Mouse (Mus musculus): Measurements from ENCODE around the gene 1600002K03Rik. TPM values are rescaled to one million over a fixed set of nuclear protein-coding genes. Genes with fewer than 3 reads are reported as not detected.

The 1600002K03Rik gene
- polyA plus RNA-seq, 1 experiment from 2014 or later = 11.7 TPM

- Histone ChIP-seq H3K27ac (ENCODE audit: poor library complexity, severe bottlenecking) (peak overlapping the region; percentile 21; the same call in 1 of the 2 replicates), H3K9me3 (replicated peaks) (no peaks in the 10 kb centered on the region), H3K36me3 (peaks cover 28% of the 10 kb centered on the region), H3K9ac (peak overlapping the region; percentile 19; the same call in 1 of the 2 replicates), H3K4me3 (no peak overlapping the region), H3K27me3 (replicated peaks) (no peaks in the 10 kb centered on the region), H3K4me1 (replicated peaks) (peaks cover 59% of the 10 kb centered on the region), H3K4me2 (no peak overlapping the region)
- 97% methylated on average over 16 of the region's 16 CpGs for WGBS
- ATAC-seq (ENCODE audit: insufficient number of reproducible peaks, low FRiP score) = no peak
Observed at GRCm38 (mm10) chr10:80170052-80170451, 2.7 kb upstream of the 1600002K03Rik start.

- peaks cover 28% of the 10 kb centered on the region for H3K36me3 ChIP-seq
- 95% methylated on average over 19 of the region's 19 CpGs for WGBS
Observed at GRCm38 (mm10) chr10:80170601-80171021, 2.1 kb upstream of the 1600002K03Rik start.

GRCm38 (mm10) chr10:80171252-80171651 lies 1.5 kb upstream of the 1600002K03Rik start:
- H3K27ac ChIP-seq (ENCODE audit: poor library complexity, severe bottlenecking) = no peak overlapping the region
- no peak overlapping the region for H3K4me3 ChIP-seq
- WGBS = 89% methylated on average over 15 of the region's 15 CpGs

More at GRCm38 (mm10) chr10:80170601-80171021, 2.1 kb upstream of the 1600002K03Rik start:
- Histone ChIP-seq H3K27ac (ENCODE audit: poor library complexity, severe bottlenecking) (no peak overlapping the region), H3K4me1 (replicated peaks) (peaks cover 56% of the 10 kb centered on the region), H3K9me3 (replicated peaks) (no peaks in the 10 kb centered on the region), H3K4me3 (no peak overlapping the region), H3K27me3 (replicated peaks) (no peaks in the 10 kb centered on the region), H3K9ac (peak overlapping the region; percentile 19; the same call in 1 of the 2 replicates), H3K4me2 (no peak overlapping the region)
- no peak for ATAC-seq (ENCODE audit: insufficient number of reproducible peaks, low FRiP score)

GRCm38 (mm10) chr10:80171760-80172526 lies 801 bp upstream of the 1600002K03Rik start:
- peak overlapping the region; percentile 57; the same call in 1 of the 2 replicates for H3K4me3 ChIP-seq
- no peaks in the 10 kb centered on the region for H3K9me3 ChIP-seq (replicated peaks)
- no peaks in the 10 kb centered on the region for H3K27me3 ChIP-seq (replicated peaks)
- peaks cover 45% of the 10 kb centered on the region for H3K4me1 ChIP-seq (replicated peaks)
- ATAC-seq (ENCODE audit: insufficient number of reproducible peaks, low FRiP score) = no peak
- 85% methylated on average over 45 of the region's 45 CpGs for WGBS
- H3K27ac ChIP-seq (ENCODE audit: poor library complexity, severe bottlenecking) = peak overlapping the region; percentile 80
- peak overlapping the region; percentile 58 for H3K9ac ChIP-seq
- H3K36me3 ChIP-seq = peaks cover 28% of the 10 kb centered on the region
- peak overlapping the region; percentile 69 for H3K4me2 ChIP-seq

More at GRCm38 (mm10) chr10:80171252-80171651, 1.5 kb upstream of the 1600002K03Rik start:
- no peak overlapping the region for H3K9ac ChIP-seq
- ATAC-seq (ENCODE audit: insufficient number of reproducible peaks, low FRiP score) = no peak
- H3K4me2 ChIP-seq = no peak overlapping the region
- H3K4me1 ChIP-seq (replicated peaks) = peaks cover 52% of the 10 kb centered on the region
- no peaks in the 10 kb centered on the region for H3K9me3 ChIP-seq (replicated peaks)
- no peaks in the 10 kb centered on the region for H3K27me3 ChIP-seq (replicated peaks)
- H3K36me3 ChIP-seq = peaks cover 28% of the 10 kb centered on the region

GRCm38 (mm10) chr10:80173358-80173757 lies 614 bp downstream of the 1600002K03Rik start:
- ATAC-seq (ENCODE audit: insufficient number of reproducible peaks, low FRiP score) = no peak
- H3K9me3 ChIP-seq (replicated peaks) = no peaks in the 10 kb centered on the region
- peak overlapping the region; percentile 58 for H3K9ac ChIP-seq
- H3K4me1 ChIP-seq (replicated peaks) = peaks cover 54% of the 10 kb centered on the region
- WGBS = 6% methylated on average over 11 of the region's 11 CpGs
- H3K4me2 ChIP-seq = peak overlapping the region; percentile 69
- peak overlapping the region; percentile 60 for H3K27ac ChIP-seq (ENCODE audit: poor library complexity, severe bottlenecking)
- H3K36me3 ChIP-seq = peaks cover 28% of the 10 kb centered on the region
- H3K27me3 ChIP-seq (replicated peaks) = no peaks in the 10 kb centered on the region
- H3K4me3 ChIP-seq = peak overlapping the region; percentile 57

GRCm38 (mm10) chr10:80173955-80174640 lies 1.4 kb downstream of the 1600002K03Rik start:
- Histone ChIP-seq H3K9me3 (replicated peaks) (no peaks in the 10 kb centered on the region), H3K9ac (no peak overlapping the region), H3K4me3 (no peak overlapping the region), H3K27me3 (replicated peaks) (no peaks in the 10 kb centered on the region), H3K4me2 (no peak overlapping the region), H3K4me1 (replicated peaks) (peaks cover 52% of the 10 kb centered on the region), H3K27ac (ENCODE audit: poor library complexity, severe bottlenecking) (no peak overlapping the region), H3K36me3 (peaks cover 28% of the 10 kb centered on the region)
- no peak for ATAC-seq (ENCODE audit: insufficient number of reproducible peaks, low FRiP score)
- 80% methylated on average over 10 of the region's 10 CpGs for WGBS

- no peak overlapping the region for H3K9ac ChIP-seq
Observed at GRCm38 (mm10) chr10:80174705-80175104, 2.0 kb downstream of the 1600002K03Rik start.

GRCm38 (mm10) chr10:80175536-80176269 lies 3.0 kb downstream of the 1600002K03Rik start:
- Histone ChIP-seq H3K9me3 (replicated peaks) (no peaks in the 10 kb centered on the region), H3K4me3 (no peak overlapping the region), H3K4me2 (no peak overlapping the region), H3K27ac (ENCODE audit: poor library complexity, severe bottlenecking) (no peak overlapping the region), H3K4me1 (replicated peaks) (peaks cover 51% of the 10 kb centered on the region), H3K36me3 (peaks cover 17% of the 10 kb centered on the region), H3K9ac (no peak overlapping the region), H3K27me3 (replicated peaks) (0 out of 2 replicates have a peak, but pooled peaks cover 3% of the 10 kb centered on the region)
- 24% methylated on average over 4 of the region's 4 CpGs for WGBS
- ATAC-seq (ENCODE audit: insufficient number of reproducible peaks, low FRiP score) = no peak

More at GRCm38 (mm10) chr10:80174705-80175104, 2.0 kb downstream of the 1600002K03Rik start:
- WGBS = 37% methylated on average over 2 of the region's 2 CpGs
- no peaks in the 10 kb centered on the region for H3K27me3 ChIP-seq (replicated peaks)
- no peaks in the 10 kb centered on the region for H3K9me3 ChIP-seq (replicated peaks)
- no peak for ATAC-seq (ENCODE audit: insufficient number of reproducible peaks, low FRiP score)
- H3K36me3 ChIP-seq = peaks cover 27% of the 10 kb centered on the region
- H3K4me1 ChIP-seq (replicated peaks) = peaks cover 51% of the 10 kb centered on the region
- no peak overlapping the region for H3K4me3 ChIP-seq
- no peak overlapping the region for H3K4me2 ChIP-seq
- H3K27ac ChIP-seq (ENCODE audit: poor library complexity, severe bottlenecking) = no peak overlapping the region

GRCm38 (mm10) chr10:80176270-80176834 lies 3.6 kb downstream of the 1600002K03Rik start:
- peaks cover 51% of the 10 kb centered on the region for H3K4me1 ChIP-seq (replicated peaks)
- no peak for ATAC-seq (ENCODE audit: insufficient number of reproducible peaks, low FRiP score)
- 81% methylated on average over 5 of the region's 5 CpGs for WGBS
- H3K27me3 ChIP-seq (replicated peaks) = 0 out of 2 replicates have a peak, but pooled peaks cover 3% of the 10 kb centered on the region
- no peak overlapping the region for H3K27ac ChIP-seq (ENCODE audit: poor library complexity, severe bottlenecking)
- H3K36me3 ChIP-seq = peaks cover 10% of the 10 kb centered on the region
- no peak overlapping the region for H3K4me3 ChIP-seq
- H3K9ac ChIP-seq = no peak overlapping the region
- no peaks in the 10 kb centered on the region for H3K9me3 ChIP-seq (replicated peaks)
- H3K4me2 ChIP-seq = no peak overlapping the region

GRCm38 (mm10) chr10:80177441-80178279 lies 4.9 kb downstream of the 1600002K03Rik start:
- Histone ChIP-seq H3K4me2 (no peak overlapping the region), H3K27ac (ENCODE audit: poor library complexity, severe bottlenecking) (peak overlapping the region; percentile 65), H3K36me3 (no peaks in the 10 kb centered on the region), H3K4me1 (replicated peaks) (peaks cover 38% of the 10 kb centered on the region), H3K27me3 (replicated peaks) (0 out of 2 replicates have a peak, but pooled peaks cover 3% of the 10 kb centered on the region), H3K9me3 (replicated peaks) (no peaks in the 10 kb centered on the region), H3K9ac (0 out of 2 replicates have a peak overlapping the region, but pooled peaks have one; percentile 46), H3K4me3 (no peak overlapping the region)
- no peak for ATAC-seq (ENCODE audit: insufficient number of reproducible peaks, low FRiP score)
- WGBS = 58% methylated on average over 7 of the region's 7 CpGs
